15 mouse cellular contexts compared by ENCODE assay signal in genomic region chr1:31058861-31059351, GRCm38 (mm10).
DNase-seq lines count a peak whose midpoint lies in the region; ATAC-seq and TF ChIP-seq lines count a peak whose summit lies in the region.
"Had no signal": no experiment of that assay in that cellular context is flagged by ENCODE, and none has a peak within 500 bp of the region (broad histone marks: within the 10 kb centered on the region; RNA-seq: fewer than 3 reads in every experiment).

No protein-coding gene starts in this region.

- TF ChIP-seq POLR2A in lung, adult 2 months (IDR thresholded peaks at IDR 0.05; ENCODE audit: borderline replicate concordance, extremely low read depth, low read depth, low read length), result no peak
- TF ChIP-seq POLR2A in brain, embryonic 14.5 days (IDR thresholded peaks at IDR 0.05; ENCODE audit: borderline replicate concordance, extremely low read depth, insufficient read depth, insufficient read length, poor library complexity, severe bottlenecking), result no peak

- TF ChIP-seq CTCF in lung, postnatal 0 days (IDR thresholded peaks at IDR 0.05), result no peak
- no peak for TF ChIP-seq CTCF in lung, adult 2 months (IDR thresholded peaks at IDR 0.05; ENCODE audit: insufficient read depth, low read length)
- TF ChIP-seq CTCF in brain, embryonic 14.5 days (IDR thresholded peaks at IDR 0.05; ENCODE audit: borderline replicate concordance, extremely low read depth, insufficient read depth, insufficient read length), result no peak

- H3K4me2 ChIP-seq in hindbrain, embryonic 13.5 days, result no peak overlapping the region
- H3K4me2 ChIP-seq in hindbrain, embryonic 11.5 days (replicated peaks; ENCODE audit: low read depth, low read length), result no peak overlapping the region
- no peak overlapping the region for H3K4me2 ChIP-seq in lung, postnatal 0 days (replicated peaks; ENCODE audit: low read depth, low read length)
- H3K4me2 ChIP-seq in limb, embryonic 15.5 days, result no peak overlapping the region

- WGBS in hindbrain, embryonic 13.5 days, result 65% methylated on average over 2 of the region's 2 CpGs
- 94% methylated on average over 2 of the region's 2 CpGs for WGBS in hindbrain, embryonic 11.5 days
- WGBS in lung, postnatal 0 days, result 43% methylated on average over 2 of the region's 2 CpGs
- 41% methylated on average over 2 of the region's 2 CpGs for WGBS in lung, adult 2 months
- WGBS in limb, embryonic 15.5 days, result 32% methylated on average over 2 of the region's 2 CpGs

- no peak overlapping the region for H3K9ac ChIP-seq in hindbrain, embryonic 13.5 days
- H3K9ac ChIP-seq in hindbrain, embryonic 11.5 days (ENCODE audit: low read depth, low read length), result no peak overlapping the region
- no peak overlapping the region for H3K9ac ChIP-seq in lung, postnatal 0 days (replicated peaks; ENCODE audit: low read depth)
- H3K9ac ChIP-seq in limb, embryonic 15.5 days, result no peak overlapping the region
- H3K9ac ChIP-seq: liver, embryonic 14.5 days had no signal

- H3K4me3 ChIP-seq in hindbrain, embryonic 13.5 days, result no peak overlapping the region
- no peak overlapping the region for H3K4me3 ChIP-seq in hindbrain, embryonic 11.5 days (ENCODE audit: low read depth, low read length)
- no peak overlapping the region for H3K4me3 ChIP-seq in lung, postnatal 0 days (ENCODE audit: low read depth, low read length)
- H3K4me3 ChIP-seq in lung, adult 2 months (replicated peaks; ENCODE audit: extremely low read depth, low read depth, low read length), result no peak overlapping the region
- H3K4me3 ChIP-seq in limb, embryonic 15.5 days, result no peak overlapping the region

- no peak overlapping the region for H3K27ac ChIP-seq in hindbrain, embryonic 13.5 days
- no peak overlapping the region for H3K27ac ChIP-seq in hindbrain, embryonic 11.5 days (ENCODE audit: low read depth, low read length)
- H3K27ac ChIP-seq in lung, postnatal 0 days (ENCODE audit: low read length), result no peak overlapping the region
- H3K27ac ChIP-seq in limb, embryonic 15.5 days, result 0 out of 2 replicates have a peak overlapping the region, but pooled peaks have one; percentile 4
- H3K27ac ChIP-seq: liver, embryonic 14.5 days had no signal

- no peak for DNase-seq in hindbrain, embryonic 11.5 days (ENCODE audit: low spot score)
- peak; percentile 10 for DNase-seq in lung, postnatal 0 days (ENCODE audit: low spot score)
- no peak for DNase-seq in lung, adult 2 months
- DNase-seq in brain, embryonic 14.5 days (ENCODE audit: low read depth), result peak; percentile 53
- no peak for DNase-seq in thymus, postnatal 0 days (ENCODE audit: low spot score)
- DNase-seq in adrenal gland, postnatal 4 days (ENCODE audit: low spot score in 2 of 2), result no peak
- DNase-seq: adrenal gland, postnatal 36 days; cerebellum, adult 2 months; gastrocnemius, postnatal 10 days; kidney, postnatal 36 days; retina, postnatal 1 day; thymus, postnatal 14 days had no signal

- peak; percentile 39; the same call in 1 of the 2 replicates for ATAC-seq in hindbrain, embryonic 13.5 days (ENCODE audit: low FRiP score)
- ATAC-seq in hindbrain, embryonic 11.5 days (ENCODE audit: low FRiP score), result no peak
- no peak for ATAC-seq in lung, postnatal 0 days
- peak; percentile 67; the same call in 1 of the 2 replicates for ATAC-seq in limb, embryonic 15.5 days (ENCODE audit: insufficient number of reproducible peaks, low FRiP score, low TSS enrichment, low read depth)

- TF ChIP-seq EP300 in lung, postnatal 0 days (IDR thresholded peaks at IDR 0.05), result no peak

- H3K9me3 ChIP-seq in hindbrain, embryonic 13.5 days, result no peaks in the 10 kb centered on the region
- H3K9me3 ChIP-seq in hindbrain, embryonic 11.5 days (ENCODE audit: control insufficient read depth, low read length), result no peaks in the 10 kb centered on the region
- no peaks in the 10 kb centered on the region for H3K9me3 ChIP-seq in lung, postnatal 0 days (ENCODE audit: low read length)
- H3K9me3 ChIP-seq in limb, embryonic 15.5 days, result no peaks in the 10 kb centered on the region

- H3K4me1 ChIP-seq in hindbrain, embryonic 13.5 days (replicated peaks), result no peaks in the 10 kb centered on the region
- no peaks in the 10 kb centered on the region for H3K4me1 ChIP-seq in hindbrain, embryonic 11.5 days (replicated peaks; ENCODE audit: control insufficient read depth, insufficient read depth, low read length)
- no peaks in the 10 kb centered on the region; the same call in 1 of the 2 replicates for H3K4me1 ChIP-seq in lung, postnatal 0 days (ENCODE audit: insufficient read depth, low read depth, low read length)
- no peaks in the 10 kb centered on the region for H3K4me1 ChIP-seq in lung, adult 2 months (ENCODE audit: control insufficient read depth, insufficient read depth, low read length)
- peaks cover 3% of the 10 kb centered on the region; the same call in 1 of the 2 replicates for H3K4me1 ChIP-seq in limb, embryonic 15.5 days

- H3K36me3 ChIP-seq in hindbrain, embryonic 13.5 days, result no peaks in the 10 kb centered on the region
- H3K36me3 ChIP-seq in hindbrain, embryonic 11.5 days (ENCODE audit: control insufficient read depth, insufficient read depth, low read length), result no peaks in the 10 kb centered on the region
- no peaks in the 10 kb centered on the region for H3K36me3 ChIP-seq in lung, postnatal 0 days (ENCODE audit: insufficient read depth, low read length)
- no peaks in the 10 kb centered on the region for H3K36me3 ChIP-seq in limb, embryonic 15.5 days

- no peaks in the 10 kb centered on the region for H3K27me3 ChIP-seq in hindbrain, embryonic 13.5 days
- no peaks in the 10 kb centered on the region for H3K27me3 ChIP-seq in hindbrain, embryonic 11.5 days (ENCODE audit: control insufficient read depth, insufficient read depth, low read length)
- no peaks in the 10 kb centered on the region for H3K27me3 ChIP-seq in lung, postnatal 0 days (replicated peaks; ENCODE audit: insufficient read depth, low read length)
- no peaks in the 10 kb centered on the region for H3K27me3 ChIP-seq in limb, embryonic 15.5 days

Comparison
In these comparisons a context has a peak if more than half of its experiments do, and no peak if none do; other contexts are left out.
1. ATAC-seq: peak in hindbrain, embryonic 13.5 days (single experiment) and limb, embryonic 15.5 days (single experiment); none in hindbrain, embryonic 11.5 days (single experiment) and lung, postnatal 0 days (single experiment).
2. DNase-seq: peak in lung, postnatal 0 days (single experiment) and brain, embryonic 14.5 days (single experiment); none in hindbrain, embryonic 11.5 days (single experiment), lung, adult 2 months (single experiment), thymus, postnatal 0 days (single experiment) and adrenal gland, postnatal 4 days (0 of 2).